Mouse (Mus musculus) lung, adult 2 months (tissue): Measurements from ENCODE around the gene Tas1r3.

Experiments used
- CTCF ChIP-seq: fragments of 200-500 bp; IDR thresholded peaks from 2 replicates; pipeline ENCODE4 v1.5.1; 2011; ENCODE audit warnings: mild to moderate bottlenecking, low read length, control low read depth; ENCODE audit not compliant: insufficient read depth
- POLR2A ChIP-seq: fragments of 200-500 bp; IDR thresholded peaks from 2 replicates; pipeline ENCODE4 v1.6.1; 2011; ENCODE audit warnings: low read depth, mild to moderate bottlenecking, control low read depth, low read length, borderline replicate concordance; ENCODE audit errors: extremely low read depth

GRCm38 (mm10) chr4:155896461-155896860, 33.3 kb upstream of the Tas1r3 start:
- no peak for TF ChIP-seq CTCF
- no peak for TF ChIP-seq POLR2A
